ENCODE assay signal across 12 mouse cellular contexts in genomic region chr6:8955817-8956529, GRCm38 (mm10). TPM values are rescaled to one million over a fixed set of nuclear protein-coding genes. Genes with fewer than 3 reads are reported as not detected.
A peak's percentile ranks its signal among the peaks of the same experiment; 100 is the strongest.
DNase-seq lines count a peak whose midpoint lies in the region; ATAC-seq and TF ChIP-seq lines count a peak whose summit lies in the region.
"Had no signal": no experiment of that assay in that cellular context is flagged by ENCODE, and none has a peak within 500 bp of the region (broad histone marks: within the 10 kb centered on the region; RNA-seq: fewer than 3 reads in every experiment).

No protein-coding gene starts in this region.

- H3K9ac ChIP-seq in forebrain, embryonic 13.5 days = 0 out of 2 replicates have a peak overlapping the region, but pooled peaks have one; percentile 30

- WGBS in forebrain, embryonic 13.5 days = under 1% methylated on average over 35 of the region's 35 CpGs
- WGBS in midbrain, embryonic 10.5 days = 1% methylated on average over 35 of the region's 35 CpGs
- 1% methylated on average over 35 of the region's 35 CpGs for WGBS in kidney, adult 2 months

- H3K9me3 ChIP-seq in forebrain, embryonic 13.5 days (replicated peaks) = no peaks in the 10 kb centered on the region
- no peaks in the 10 kb centered on the region for H3K9me3 ChIP-seq in midbrain, embryonic 10.5 days (replicated peaks)

- peak overlapping the region; percentile 48; the same call in 1 of the 2 replicates for H3K27ac ChIP-seq in forebrain, embryonic 13.5 days
- no peak overlapping the region for H3K27ac ChIP-seq in midbrain, embryonic 10.5 days (replicated peaks)
- H3K27ac ChIP-seq in kidney, adult 2 months (ENCODE audit: insufficient read depth, low read depth, low read length) = no peak overlapping the region

- no peak for TF ChIP-seq POLR2A in kidney, adult 2 months (IDR thresholded peaks at IDR 0.05; ENCODE audit: low read depth, low read length)

- DNase-seq in right cerebral cortex, postnatal 10 days (ENCODE audit: low spot score in 2 of 2) = peak; percentile 26 to 34
- no peak for DNase-seq in right cerebral cortex, postnatal 36 days (ENCODE audit: low spot score in 2 of 2)
- peak; percentile 42 for DNase-seq in midbrain, embryonic 10.5 days (ENCODE audit: low spot score)
- DNase-seq in retina, embryonic 14.5 days (ENCODE audit: low spot score) = peak; percentile 15
- DNase-seq in kidney, adult 2 months = no peak
- no peak for DNase-seq in thymus, postnatal 14 days
- DNase-seq: kidney, postnatal 10 days; thymus, postnatal 36 days had no signal

- peaks cover 48% of the 10 kb centered on the region for H3K4me1 ChIP-seq in forebrain, embryonic 13.5 days
- peaks cover 39% of the 10 kb centered on the region for H3K4me1 ChIP-seq in midbrain, embryonic 10.5 days
- no peaks in the 10 kb centered on the region; the same call in 1 of the 2 replicates for H3K4me1 ChIP-seq in kidney, adult 2 months (ENCODE audit: control insufficient read depth, insufficient read depth, low read length)

- TF ChIP-seq CTCF in kidney, adult 2 months (conservative IDR thresholded peaks at IDR 0.05; ENCODE audit: insufficient read depth, insufficient read length, low read depth, low read length) = no peak

- ATAC-seq in forebrain, embryonic 13.5 days = peak; percentile 30
- no peak for ATAC-seq in granulocyte monocyte progenitor cell, adult 5-6 weeks (replicated peaks; ENCODE audit: poor library complexity, severe bottlenecking)
- ATAC-seq: lung, postnatal 0 days had no signal

- H3K4me2 ChIP-seq in forebrain, embryonic 13.5 days = peak overlapping the region; percentile 57

- peak overlapping the region; percentile 34 for H3K4me3 ChIP-seq in forebrain, embryonic 13.5 days
- peak overlapping the region; percentile 50 for H3K4me3 ChIP-seq in midbrain, embryonic 10.5 days
- H3K4me3 ChIP-seq in kidney, adult 2 months (ENCODE audit: insufficient read depth, low read depth, low read length) = no peak overlapping the region
- H3K4me3 ChIP-seq: myocyte had no signal

- H3K27me3 ChIP-seq in forebrain, embryonic 13.5 days = peaks cover 64% of the 10 kb centered on the region
- H3K27me3 ChIP-seq in midbrain, embryonic 10.5 days (ENCODE audit: low read depth, poor library complexity, severe bottlenecking) = peaks cover 87% of the 10 kb centered on the region
- peaks cover 1% of the 10 kb centered on the region; the same call in 1 of the 2 replicates for H3K27me3 ChIP-seq in kidney, adult 2 months (replicated peaks; ENCODE audit: control insufficient read depth, insufficient read depth, low read length)

- H3K36me3 ChIP-seq in forebrain, embryonic 13.5 days (ENCODE audit: poor library complexity, severe bottlenecking) = no peaks in the 10 kb centered on the region
- no peaks in the 10 kb centered on the region for H3K36me3 ChIP-seq in midbrain, embryonic 10.5 days
- no peaks in the 10 kb centered on the region for H3K36me3 ChIP-seq in kidney, adult 2 months (ENCODE audit: control insufficient read depth, insufficient read depth, low read length)

RNA-seq across cellular contexts. Expression of gene Nxph1, which starts 7.7 kb away (rescaled TPM):
- 23.9 and 31.6 TPM in 2 replicates for polyA plus RNA-seq in forebrain, embryonic 13.5 days (2015; fragmentation: Nextera tagmentation; extraction: Ambion mirVana)
- 0.72 and 2.0 TPM in 2 replicates for polyA plus RNA-seq in midbrain, embryonic 10.5 days (2016; fragmentation: Nextera tagmentation; extraction: Ambion mirVana)
- 0.11 TPM in 1 of 2 replicates, not detected in the other for polyA plus RNA-seq in kidney, adult 2 months (2012; rRNA removed)
- not detected in 2 replicates for total RNA-seq in granulocyte monocyte progenitor cell, adult 5-6 weeks (2014; fragmentation: Nextera tagmentation)
- total RNA-seq in granulocyte monocyte progenitor cell, adult 5-6 weeks (2017) = not detected in 2 replicates
- polyA plus RNA-seq: lung, postnatal 0 days; myocyte had no signal

Comparison
In these comparisons a context has a peak if more than half of its experiments do, and no peak if none do; other contexts are left out.
1. DNase-seq: peak in right cerebral cortex, postnatal 10 days (2 of 2), midbrain, embryonic 10.5 days (single experiment) and retina, embryonic 14.5 days (single experiment); none in right cerebral cortex, postnatal 36 days (0 of 2), kidney, adult 2 months (single experiment) and thymus, postnatal 14 days (single experiment).